Mouse (Mus musculus) C2C12 (cell line): Measurements from ENCODE around the gene Rarres1.

ENCODE experiments used
- CEBPB ChIP-seq: IDR thresholded peaks from one replicate; pipeline ENCODE4 v1.6.1; 2011; ENCODE audit warnings: low read depth, mild to moderate bottlenecking, control low read depth, moderate library complexity
- CTCF ChIP-seq: IDR thresholded peaks from one replicate; pipeline ENCODE4 v1.5.1; 2011; ENCODE audit not compliant: control insufficient read depth, insufficient read depth, insufficient read length
- FOSL1 ChIP-seq: IDR thresholded peaks from one replicate; pipeline ENCODE4 v1.8.0; 2011; ENCODE audit warnings: mild to moderate bottlenecking, low read length; ENCODE audit not compliant: poor library complexity, insufficient read depth, severe bottlenecking
- MAX ChIP-seq: IDR thresholded peaks from one replicate; pipeline ENCODE4 v1.6.1; 2011; ENCODE audit warnings: mild to moderate bottlenecking, control low read depth
- MYOD1 ChIP-seq: IDR thresholded peaks from one replicate; pipeline ENCODE4 v1.6.1; 2011; ENCODE audit warnings: low read depth; ENCODE audit not compliant: control insufficient read depth, insufficient read length
- MYOG ChIP-seq: IDR thresholded peaks from one replicate; pipeline ENCODE4 v1.6.1; 2011; ENCODE audit not compliant: control insufficient read depth, insufficient read length; ENCODE audit errors: extremely low read depth
- USF1 ChIP-seq: IDR thresholded peaks from one replicate; pipeline ENCODE4 v1.6.1; 2011; ENCODE audit warnings: low read depth, mild to moderate bottlenecking, control low read depth, moderate library complexity

DNA sequence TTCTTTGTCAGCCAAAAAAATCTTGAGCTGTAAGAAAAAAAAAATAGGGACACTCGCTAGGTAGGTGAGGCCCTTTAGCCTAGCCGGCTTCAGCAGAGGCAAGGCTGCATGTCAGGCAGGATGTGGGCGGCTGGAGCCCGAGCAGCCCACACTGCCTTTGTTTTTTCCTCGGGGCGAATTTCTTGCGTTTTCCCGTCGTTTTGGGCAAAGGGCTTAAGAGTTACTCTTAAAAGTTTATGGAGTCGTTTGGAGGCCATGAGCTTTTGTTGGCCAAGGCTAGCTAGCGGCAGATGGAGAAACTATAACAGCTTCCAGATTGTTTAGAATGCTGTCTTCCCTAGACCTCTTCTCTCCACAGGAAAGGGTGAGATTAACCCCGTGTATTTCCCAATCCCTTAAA, 52.3 kb downstream of the Rarres1 start:
- no peak for TF ChIP-seq CTCF
- TF ChIP-seq MYOG: no peak
- no peak for TF ChIP-seq CEBPB
- TF ChIP-seq MAX: no peak
- no peak for TF ChIP-seq USF1
- TF ChIP-seq FOSL1: no peak
- no peak for TF ChIP-seq MYOD1
